Mouse (Mus musculus) heart, postnatal 0 days (tissue): ENCODE measurements around the gene M6pr. TPM values are rescaled to one million over a fixed set of nuclear protein-coding genes. Genes with fewer than 3 reads are reported as not detected.

ENCODE experiments used
- ATAC-seq: fragments of 200-750 bp; cut with Nextera tagmentation; 2 replicates; pipeline ENCODE4 v1.8.0; 2017; ENCODE audit warnings: low read depth, moderate number of reproducible peaks, moderate library complexity; ENCODE audit not compliant: insufficient read depth
- DNase-seq: peaks from one replicate; pipeline ENCODE4 v3.0.0-alpha.2; 2016; ENCODE audit warnings: low spot score
- H3K27ac ChIP-seq: fragments of 300-500 bp; sonication (generic); 2 replicates; pipeline ENCODE4 v1.5.1; 2014; ENCODE audit warnings: low read depth, mild to moderate bottlenecking
- H3K27me3 ChIP-seq: fragments of 300-500 bp; sonication (generic); 2 replicates; pipeline ENCODE4 v1.6.1; 2014; ENCODE audit warnings: low read length, mixed read lengths; ENCODE audit not compliant: control insufficient read depth, insufficient read depth
- H3K36me3 ChIP-seq: fragments of 300-500 bp; sonication (generic); replicated peaks from 2 replicates; pipeline ENCODE4 v1.6.1; 2014; ENCODE audit warnings: low read length, mixed read lengths; ENCODE audit not compliant: control insufficient read depth, insufficient read depth
- H3K4me1 ChIP-seq: fragments of 300-500 bp; sonication (generic); 2 replicates; pipeline ENCODE4 v1.6.1; 2014; ENCODE audit warnings: antibody characterized with exemption; ENCODE audit not compliant: control insufficient read depth, insufficient read depth
- H3K4me2 ChIP-seq: fragments of 300-500 bp; sonication (generic); 2 replicates; pipeline ENCODE4 v1.6.1; 2014; ENCODE audit warnings: low read depth, mild to moderate bottlenecking, low read length, moderate library complexity
- H3K4me3 ChIP-seq: fragments of 300-500 bp; sonication (generic); 2 replicates; pipeline ENCODE4 v1.5.1; 2014; ENCODE audit warnings: low read depth, low read length
- H3K9ac ChIP-seq: fragments of 300-500 bp; sonication (generic); replicated peaks from 2 replicates; pipeline ENCODE4 v1.6.1; 2014; ENCODE audit warnings: low read depth, low read length, mixed read lengths
- H3K9me3 ChIP-seq: fragments of 300-500 bp; sonication (generic); replicated peaks from 2 replicates; pipeline ENCODE4 v1.6.1; 2016; ENCODE audit warnings: low read length; ENCODE audit not compliant: control insufficient read depth
- CTCF ChIP-seq: IDR thresholded peaks from 2 replicates; pipeline ENCODE4 v1.5.1; 2016; ENCODE audit warnings: antibody characterized with exemption, control low read depth, low read depth
- EP300 ChIP-seq: IDR thresholded peaks from 2 replicates; pipeline ENCODE4 v1.6.1; 2016; ENCODE audit warnings: antibody characterized with exemption, low read depth
- WGBS: fragments of 180-500 bp; shearing (Covaris S2); extraction: QIAGEN DNeasy Blood & Tissue Kit; methylation state at CpG from one replicate; pipeline ENCODE4 v1.1.7; 2014; 5-methylcytosine and 5-hydroxymethylcytosine counted together
- polyA plus RNA-seq: library from polyadenylated mRNA; unstranded; fragments of >200 nt; fragmentation: Nextera tagmentation; extraction: Ambion mirVana; gene quantifications from 2 replicates; pipeline ENCODE4 v1.2.1, GENCODE M21; 2015
- total RNA-seq: library from RNA; depleted of rRNA; stranded (reverse); fragments of >200 nt; gene quantifications from 2 replicates; pipeline ENCODE4 v1.2.3, GENCODE M21; 2014; ENCODE audit warnings: low replicate concordance

The M6pr gene
- total and polyA plus RNA-seq, 2 experiments from 2014 or later, result 52.9 to 58.4 TPM

DNA sequence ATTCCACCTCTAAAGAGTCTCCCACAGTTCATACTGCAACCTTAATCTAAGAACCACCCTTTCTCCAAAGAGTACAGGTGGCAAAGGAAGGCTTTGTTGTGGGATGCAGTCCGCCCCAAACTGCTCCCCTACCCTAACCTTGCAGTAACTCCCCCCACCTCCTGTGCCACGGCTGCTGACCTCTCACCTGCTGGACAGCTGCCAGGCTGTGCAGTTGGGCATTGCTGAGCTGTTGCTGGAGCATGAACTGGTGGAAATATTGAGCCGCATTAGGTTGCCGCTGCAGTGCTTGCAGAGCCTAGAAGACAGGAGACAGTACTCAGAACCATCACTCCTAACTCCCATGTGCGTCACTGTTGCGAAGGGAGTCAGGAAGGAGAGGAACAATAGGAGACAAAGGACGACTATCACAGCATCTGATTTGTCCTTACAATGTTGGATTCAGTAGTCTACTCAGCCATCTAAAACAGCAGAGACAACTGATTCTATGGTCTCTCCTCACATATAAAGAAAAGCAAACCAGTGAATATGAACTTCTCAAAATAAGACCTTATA lies 26.3 kb downstream of the M6pr start:
- Histone ChIP-seq H3K4me1 (peaks cover 6% of the 10 kb centered on the region), H3K9ac (no peak overlapping the region), H3K36me3 (peaks cover 30% of the 10 kb centered on the region), H3K9me3 (no peaks in the 10 kb centered on the region), H3K4me2 (no peak overlapping the region), H3K27me3 (no peaks in the 10 kb centered on the region), H3K27ac (no peak overlapping the region), H3K4me3 (no peak overlapping the region)
- TF ChIP-seq EP300 (no peak), CTCF (no peak)
- no peak for ATAC-seq
- 78% methylated on average over 7 of the region's 7 CpGs for WGBS
- no peak for DNase-seq

DNA sequence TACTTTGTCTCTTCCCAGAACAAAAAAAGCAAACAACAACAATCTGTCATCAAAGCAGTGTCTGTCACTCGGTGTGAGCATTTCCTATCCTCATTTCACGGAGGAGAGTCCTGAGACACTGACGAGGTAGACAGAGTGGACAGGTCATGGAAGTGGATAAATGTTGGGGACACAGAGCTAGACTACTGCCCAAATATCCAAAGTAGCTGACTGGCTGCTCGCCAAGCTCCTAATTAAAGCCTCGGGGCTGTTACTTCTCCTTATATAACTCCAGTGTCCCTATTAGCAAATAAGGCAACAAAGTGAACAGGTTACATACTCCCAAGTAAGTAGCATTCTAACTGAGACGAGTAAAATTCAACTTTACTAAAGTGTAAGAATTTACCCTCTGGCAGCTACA lies 29.0 kb downstream of the M6pr start:
- WGBS, result 34% methylated on average over 6 of the region's 6 CpGs
- no peak overlapping the region for H3K9ac ChIP-seq
- H3K27ac ChIP-seq, result no peak overlapping the region
- H3K27me3 ChIP-seq, result no peaks in the 10 kb centered on the region
- DNase-seq, result no peak
- no peak overlapping the region for H3K4me3 ChIP-seq
- no peaks in the 10 kb centered on the region for H3K9me3 ChIP-seq
- H3K4me1 ChIP-seq, result peaks cover 6% of the 10 kb centered on the region
- ATAC-seq, result no peak
- no peak overlapping the region for H3K4me2 ChIP-seq
- TF ChIP-seq CTCF, result no peak
- TF ChIP-seq EP300, result no peak
- H3K36me3 ChIP-seq, result peaks cover 18% of the 10 kb centered on the region

DNA sequence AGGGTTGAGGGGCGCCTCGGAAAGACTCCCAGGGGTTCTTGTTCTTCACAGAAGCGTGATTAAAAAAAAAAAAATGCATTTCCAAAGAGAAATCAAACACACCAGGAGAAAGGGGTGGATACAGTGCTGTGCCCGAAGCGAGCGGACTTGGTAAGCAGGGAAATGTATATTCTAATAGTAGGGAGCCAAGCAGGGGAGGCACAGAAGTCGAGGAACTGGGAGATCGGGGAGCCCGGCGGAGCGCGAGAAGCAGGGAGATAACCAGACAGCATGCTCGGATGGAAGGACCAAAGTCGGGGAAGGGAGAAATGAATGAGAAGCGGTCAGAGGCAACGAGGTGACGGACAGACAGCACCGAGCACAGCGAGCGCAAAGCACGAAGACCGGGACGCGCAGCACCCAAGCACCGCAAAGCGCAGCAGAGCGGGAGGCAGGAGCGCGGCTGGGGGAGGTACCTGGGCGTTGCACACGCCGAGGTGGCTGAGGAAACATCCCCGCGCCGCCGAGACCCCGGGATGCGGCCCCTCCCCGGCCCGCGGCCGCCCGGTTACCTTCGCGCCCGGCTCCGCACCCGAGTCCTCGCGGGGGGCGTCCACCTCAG lies 30.6 kb downstream of the M6pr start:
- TF ChIP-seq EP300 (no peak), CTCF (no peak)
- H3K9me3 ChIP-seq, result no peaks in the 10 kb centered on the region
- under 1% methylated on average over 44 of the region's 51 CpGs for WGBS
- H3K36me3 ChIP-seq, result peaks cover 10% of the 10 kb centered on the region
- H3K4me1 ChIP-seq, result peaks cover 10% of the 10 kb centered on the region
- H3K27me3 ChIP-seq, result no peaks in the 10 kb centered on the region
- peak overlapping the region; percentile 77 for H3K27ac ChIP-seq
- peak; percentile 30 for DNase-seq
- peak; percentile 71 for ATAC-seq
- peak overlapping the region; percentile 91 for H3K4me3 ChIP-seq
- H3K9ac ChIP-seq, result peak overlapping the region; percentile 73
- peak overlapping the region; percentile 83 for H3K4me2 ChIP-seq

DNA sequence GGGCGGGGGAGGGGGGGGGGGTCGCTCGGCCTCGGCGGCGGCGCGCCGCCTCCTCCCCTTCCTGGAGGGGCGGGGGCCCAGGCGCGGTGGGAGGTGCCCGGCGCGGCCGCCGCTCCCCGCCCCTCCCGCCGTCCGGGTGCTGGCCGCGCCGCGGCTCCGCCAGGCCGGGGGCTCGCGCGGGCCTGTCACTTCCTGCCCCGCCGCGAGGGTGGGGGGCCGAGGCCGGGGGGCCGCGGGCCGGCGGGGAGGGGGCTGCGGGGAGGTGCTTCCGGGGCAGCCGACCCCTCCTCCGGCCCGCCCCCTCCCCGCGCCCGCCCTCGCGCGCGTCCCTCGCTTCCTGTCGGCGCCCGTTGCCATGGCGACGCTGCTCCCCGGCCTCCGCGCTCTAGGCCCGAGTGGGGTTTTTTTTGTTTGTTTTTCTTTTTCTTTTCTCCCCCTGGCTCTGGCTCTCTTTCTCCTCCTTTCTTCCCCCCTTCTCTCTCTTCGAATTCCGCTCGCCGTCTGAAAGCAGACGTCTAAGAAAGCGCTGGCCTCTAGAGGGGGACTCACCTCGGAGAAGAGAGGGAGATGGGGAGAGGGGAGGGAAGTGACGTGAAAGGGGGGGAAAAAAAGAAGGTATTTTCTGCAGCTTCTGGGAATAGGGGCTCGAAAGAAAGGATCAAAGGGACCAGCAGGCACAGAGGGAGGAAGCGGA lies 31.3 kb downstream of the M6pr start:
- peak overlapping the region; percentile 73 for H3K9ac ChIP-seq
- ATAC-seq (peak; percentile 88), DNase-seq (peak; percentile 87)
- H3K4me3 ChIP-seq, result peak overlapping the region; percentile 91
- peaks cover 10% of the 10 kb centered on the region for H3K4me1 ChIP-seq
- no peak for TF ChIP-seq EP300
- peak; percentile 25; the same call in 1 of the 2 replicates for TF ChIP-seq CTCF
- peak overlapping the region; percentile 83 for H3K4me2 ChIP-seq
- H3K36me3 ChIP-seq, result peaks cover 5% of the 10 kb centered on the region; the same call in 1 of the 2 replicates
- under 1% methylated on average over 43 of the region's 71 CpGs for WGBS
- H3K27ac ChIP-seq, result peak overlapping the region; percentile 77
- no peaks in the 10 kb centered on the region for H3K9me3 ChIP-seq
- no peaks in the 10 kb centered on the region for H3K27me3 ChIP-seq

DNA sequence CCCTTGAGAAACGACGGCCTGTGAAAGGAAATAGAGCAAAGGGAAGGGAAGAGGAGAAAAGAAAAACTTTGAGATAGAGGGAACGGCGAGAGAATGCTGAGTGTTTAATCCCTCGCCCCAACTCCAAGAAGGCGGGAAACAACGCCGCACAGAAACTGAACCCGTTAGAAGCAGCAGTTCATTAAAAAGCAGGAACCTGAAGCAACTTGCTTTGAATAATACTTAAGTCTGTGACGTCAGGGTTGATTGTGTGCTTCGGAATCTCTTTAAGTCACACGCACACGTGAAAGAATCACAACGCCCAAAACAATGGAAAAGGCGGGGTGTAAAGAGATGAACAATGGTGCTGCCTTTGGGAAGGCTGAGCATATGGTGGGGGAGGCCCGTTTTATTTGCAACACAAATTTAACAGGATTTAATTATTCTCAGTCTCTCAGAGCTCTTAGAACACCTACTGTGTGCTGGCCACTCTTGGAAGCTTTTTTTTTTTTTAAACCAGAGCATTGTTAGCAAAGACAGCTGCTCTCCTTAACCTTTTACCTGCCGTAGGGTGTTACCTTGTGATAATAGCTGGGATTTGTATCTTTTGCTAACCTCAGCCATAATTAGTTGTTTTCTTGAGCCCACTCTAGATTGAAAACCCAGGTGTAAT lies 32.0 kb downstream of the M6pr start, which contains the start of gene Phc1:
Phc1 (minus strand) TSS at position 213 of the 652 bp plus-strand sequence.
- peak within 1 kb of the TSS; percentile 73 for H3K9ac ChIP-seq
- H3K27me3 ChIP-seq, result no peaks in the 10 kb centered on the region
- DNase-seq, result peak; percentile 41
- H3K27ac ChIP-seq, result peak within 1 kb of the TSS; percentile 77
- TF ChIP-seq EP300, result no peak
- TF ChIP-seq CTCF, result no peak
- ATAC-seq, result 0 out of 2 replicates have a peak, but pooled peaks have one; percentile 12
- H3K9me3 ChIP-seq, result no peaks in the 10 kb centered on the region
- peak within 1 kb of the TSS; percentile 83 for H3K4me2 ChIP-seq
- WGBS, result 3% methylated on average over 17 of the region's 17 CpGs
- no peaks in the 10 kb centered on the region for H3K36me3 ChIP-seq
- H3K4me1 ChIP-seq, result peaks cover 14% of the 10 kb centered on the region
- peak within 1 kb of the TSS; percentile 91 for H3K4me3 ChIP-seq
